Comparison of ENCODE assay signal across 22 mouse cellular contexts in genomic region chr7:72507946-72508345, GRCm38 (mm10).
DNase-seq lines count a peak whose midpoint lies in the region; ATAC-seq and TF ChIP-seq lines count a peak whose summit lies in the region.
"Had no signal": no experiment of that assay in that cellular context is flagged by ENCODE, and none has a peak within 500 bp of the region (broad histone marks: within the 10 kb centered on the region; RNA-seq: fewer than 3 reads in every experiment).

No protein-coding gene starts in this region.

- no peaks in the 10 kb centered on the region for H3K36me3 ChIP-seq in kidney, embryonic 15.5 days
- H3K36me3 ChIP-seq in embryonic facial prominence, embryonic 10.5 days (replicated peaks), result no peaks in the 10 kb centered on the region
- no peaks in the 10 kb centered on the region for H3K36me3 ChIP-seq in limb, embryonic 10.5 days
- H3K36me3 ChIP-seq: forebrain, embryonic 12.5 days; hindbrain, embryonic 12.5 days; intestine, embryonic 15.5 days; midbrain, embryonic 15.5 days had no signal

- H3K9ac ChIP-seq in kidney, embryonic 15.5 days, result no peak overlapping the region
- H3K9ac ChIP-seq: forebrain, embryonic 12.5 days; hindbrain, embryonic 12.5 days; intestine, embryonic 15.5 days; midbrain, embryonic 15.5 days had no signal

- no peak overlapping the region for H3K4me3 ChIP-seq in kidney, embryonic 15.5 days (replicated peaks)
- no peak overlapping the region for H3K4me3 ChIP-seq in embryonic facial prominence, embryonic 10.5 days
- no peak overlapping the region for H3K4me3 ChIP-seq in limb, embryonic 10.5 days
- no peak overlapping the region for H3K4me3 ChIP-seq in lung, adult 2 months (replicated peaks; ENCODE audit: extremely low read depth, low read depth, low read length)
- H3K4me3 ChIP-seq: forebrain, embryonic 12.5 days; hindbrain, embryonic 12.5 days; intestine, embryonic 15.5 days; megakaryocyte, embryonic 14.5 days; midbrain, embryonic 15.5 days; myocyte had no signal

- WGBS in kidney, embryonic 15.5 days, result 34% methylated on average over 5 of the region's 5 CpGs
- 25% methylated on average over 5 of the region's 5 CpGs for WGBS in embryonic facial prominence, embryonic 10.5 days
- WGBS in limb, embryonic 10.5 days, result 6% methylated on average over 5 of the region's 5 CpGs
- WGBS in lung, adult 2 months, result 78% methylated on average over 5 of the region's 5 CpGs

- H3K4me2 ChIP-seq in kidney, embryonic 15.5 days, result no peak overlapping the region
- H3K4me2 ChIP-seq: forebrain, embryonic 12.5 days; heart, embryonic 11.5 days; hindbrain, embryonic 12.5 days; intestine, embryonic 15.5 days; midbrain, embryonic 15.5 days had no signal

- H3K4me1 ChIP-seq in kidney, embryonic 15.5 days, result peaks cover 3% of the 10 kb centered on the region; the same call in 1 of the 2 replicates
- peaks cover 34% of the 10 kb centered on the region for H3K4me1 ChIP-seq in embryonic facial prominence, embryonic 10.5 days
- peaks cover 43% of the 10 kb centered on the region for H3K4me1 ChIP-seq in limb, embryonic 10.5 days
- H3K4me1 ChIP-seq in lung, adult 2 months (ENCODE audit: control insufficient read depth, insufficient read depth, low read length), result no peaks in the 10 kb centered on the region
- H3K4me1 ChIP-seq: forebrain, embryonic 12.5 days; hindbrain, embryonic 12.5 days; intestine, embryonic 15.5 days; megakaryocyte, embryonic 14.5 days; midbrain, embryonic 15.5 days had no signal

- H3K27me3 ChIP-seq in kidney, embryonic 15.5 days, result no peaks in the 10 kb centered on the region
- H3K27me3 ChIP-seq in embryonic facial prominence, embryonic 10.5 days (replicated peaks; ENCODE audit: low read depth, poor library complexity, severe bottlenecking), result no peaks in the 10 kb centered on the region
- no peaks in the 10 kb centered on the region for H3K27me3 ChIP-seq in limb, embryonic 10.5 days (ENCODE audit: low read depth, poor library complexity, severe bottlenecking)
- H3K27me3 ChIP-seq: forebrain, embryonic 12.5 days; hindbrain, embryonic 12.5 days; intestine, embryonic 15.5 days; megakaryocyte, embryonic 14.5 days; midbrain, embryonic 15.5 days had no signal

- no peak for ATAC-seq in kidney, embryonic 15.5 days (replicated peaks; ENCODE audit: low FRiP score)
- ATAC-seq: intestine, embryonic 15.5 days; midbrain, embryonic 15.5 days had no signal

- peak; percentile 15 for DNase-seq in kidney, adult 11 months
- DNase-seq in embryo, embryonic 10 days (ENCODE audit: low spot score), result peak; percentile 74
- DNase-seq in embryonic facial prominence, embryonic 10.5 days (ENCODE audit: low spot score), result peak; percentile 56
- peak; percentile 66 for DNase-seq in limb, embryonic 10.5 days (ENCODE audit: low spot score)
- DNase-seq in layer of hippocampus, adult 18-20 months (ENCODE audit: low spot score in 2 of 2), result no peak
- no peak for DNase-seq in lung, adult 2 months
- DNase-seq: B cell, adult 2 months; cerebellum, adult 18-20 months; gastrocnemius, postnatal 25 days; heart, postnatal 10 days; lung, adult 18-20 months; right cerebral cortex, postnatal 14 days; spleen, adult 18-20 months; thymus, adult 18-20 months had no signal

- H3K27ac ChIP-seq in kidney, embryonic 15.5 days, result no peak overlapping the region
- no peak overlapping the region for H3K27ac ChIP-seq in embryonic facial prominence, embryonic 10.5 days (replicated peaks)
- peak overlapping the region; percentile 48; the same call in 1 of the 2 replicates for H3K27ac ChIP-seq in limb, embryonic 10.5 days
- H3K27ac ChIP-seq: forebrain, embryonic 12.5 days; hindbrain, embryonic 12.5 days; intestine, embryonic 15.5 days; midbrain, embryonic 15.5 days had no signal

- H3K9me3 ChIP-seq in kidney, embryonic 15.5 days (replicated peaks), result no peaks in the 10 kb centered on the region
- no peaks in the 10 kb centered on the region for H3K9me3 ChIP-seq in embryonic facial prominence, embryonic 10.5 days
- no peaks in the 10 kb centered on the region for H3K9me3 ChIP-seq in limb, embryonic 10.5 days (replicated peaks)
- H3K9me3 ChIP-seq: forebrain, embryonic 12.5 days; hindbrain, embryonic 12.5 days; intestine, embryonic 15.5 days; megakaryocyte, embryonic 14.5 days; midbrain, embryonic 15.5 days had no signal

- no peak for TF ChIP-seq CTCF in lung, adult 2 months (IDR thresholded peaks at IDR 0.05; ENCODE audit: insufficient read depth, low read length)

- no peak for TF ChIP-seq POLR2A in lung, adult 2 months (IDR thresholded peaks at IDR 0.05; ENCODE audit: borderline replicate concordance, extremely low read depth, low read depth, low read length)

Comparison
In these comparisons a context has a peak if more than half of its experiments do, and no peak if none do; other contexts are left out.
1. DNase-seq: peak in kidney, adult 11 months (single experiment), embryo, embryonic 10 days (single experiment), embryonic facial prominence, embryonic 10.5 days (single experiment) and limb, embryonic 10.5 days (single experiment); none in layer of hippocampus, adult 18-20 months (0 of 2) and lung, adult 2 months (single experiment).